Mouse (Mus musculus) stomach, embryonic 14.5 days (tissue): Measurements from ENCODE around the gene Tenm3. TPM values are rescaled to one million over a fixed set of nuclear protein-coding genes. Genes with fewer than 3 reads are reported as not detected.
A peak's percentile ranks its signal among the peaks of the same experiment; 100 is the strongest.

Experiments used
- ATAC-seq: fragments of 200-750 bp; cut with Nextera tagmentation; 2 replicates; pipeline ENCODE4 v1.8.0; 2017; ENCODE audit warnings: low read depth, moderate TSS enrichment; ENCODE audit not compliant: insufficient number of reproducible peaks, insufficient read depth, low FRiP score
- H3K27ac ChIP-seq: fragments of 300-500 bp; sonication (generic); 2 replicates; pipeline ENCODE4 v1.5.1; 2014; ENCODE audit warnings: mild to moderate bottlenecking, low read length, moderate library complexity, mixed read lengths
- H3K27me3 ChIP-seq: fragments of 300-500 bp; sonication (generic); 2 replicates; pipeline ENCODE4 v1.6.1; 2014; ENCODE audit warnings: low read length, control low read depth, mixed read lengths; ENCODE audit not compliant: control insufficient read depth, insufficient read depth
- H3K36me3 ChIP-seq: fragments of 300-500 bp; sonication (generic); 2 replicates; pipeline ENCODE4 v1.6.1; 2014; ENCODE audit warnings: mild to moderate bottlenecking, control low read depth, low read length, moderate library complexity, mixed read lengths; ENCODE audit not compliant: control insufficient read depth, insufficient read depth
- H3K4me1 ChIP-seq: fragments of 300-500 bp; sonication (generic); 2 replicates; pipeline ENCODE4 v1.6.1; 2014; ENCODE audit warnings: low read length, control low read depth, mixed read lengths; ENCODE audit not compliant: control insufficient read depth, insufficient read depth
- H3K4me2 ChIP-seq: fragments of 300-500 bp; sonication (generic); replicated peaks from 2 replicates; pipeline ENCODE4 v1.6.1; 2014; ENCODE audit warnings: low read depth, low read length, control low read depth
- H3K4me3 ChIP-seq: fragments of 300-500 bp; sonication (generic); 2 replicates; pipeline ENCODE4 v1.5.1; 2014; ENCODE audit warnings: low read depth, low read length, control low read depth
- H3K9ac ChIP-seq: fragments of 300-500 bp; sonication (generic); replicated peaks from 2 replicates; pipeline ENCODE4 v1.6.1; 2014; ENCODE audit warnings: low read depth, mild to moderate bottlenecking, control low read depth, low read length, moderate library complexity, mixed read lengths
- H3K9me3 ChIP-seq: fragments of 300-500 bp; sonication (generic); 2 replicates; pipeline ENCODE4 v1.6.1; 2016; ENCODE audit warnings: low read depth, low read length, control low read depth; ENCODE audit not compliant: control insufficient read depth
- WGBS: fragments of 180-500 bp; shearing (Covaris S2); extraction: QIAGEN DNeasy Blood & Tissue Kit; methylation state at CpG from one replicate; pipeline ENCODE4 v1.1.7; 2014; 5-methylcytosine and 5-hydroxymethylcytosine counted together
- polyA plus RNA-seq: library from polyadenylated mRNA; unstranded; fragments of >200 nt; fragmentation: Nextera tagmentation; extraction: Ambion mirVana; gene quantifications from 2 replicates; pipeline ENCODE4 v1.2.1, GENCODE M21; 2014

Tenm3 gene
- polyA plus RNA-seq, 1 experiment from 2014 or later, result 29.8 TPM

DNA sequence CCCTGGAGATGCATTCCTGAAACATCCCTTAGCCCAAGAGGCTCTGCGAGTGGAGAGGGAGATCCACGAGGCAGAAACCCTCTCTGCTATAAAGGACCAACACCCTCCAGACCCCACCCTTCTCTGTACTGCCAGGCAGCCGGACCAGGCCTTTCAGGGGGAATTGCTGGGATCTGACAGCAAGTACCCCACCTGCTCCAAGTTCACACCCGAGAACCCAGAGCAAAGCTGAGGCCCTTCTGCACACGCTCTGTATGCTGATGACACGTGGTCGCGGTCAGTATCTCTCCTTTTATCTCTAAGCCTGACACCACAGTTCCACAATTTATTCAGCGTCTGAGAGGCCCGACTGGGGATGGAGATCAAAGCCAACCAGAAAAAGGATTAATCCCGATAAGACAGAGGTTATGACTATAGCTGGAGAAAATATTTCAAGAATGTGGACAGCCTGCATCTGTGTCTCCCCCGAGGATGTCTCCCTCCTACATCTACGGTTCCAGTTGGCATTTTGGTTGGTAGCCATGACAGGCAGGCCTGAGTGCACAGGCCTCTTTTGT is 95.2 kb downstream of the Tenm3 start:
- no peak overlapping the region for H3K4me3 ChIP-seq
- H3K4me1 ChIP-seq, result no peaks in the 10 kb centered on the region
- no peaks in the 10 kb centered on the region for H3K27me3 ChIP-seq
- H3K9me3 ChIP-seq, result no peaks in the 10 kb centered on the region
- no peak overlapping the region for H3K9ac ChIP-seq
- H3K27ac ChIP-seq, result no peak overlapping the region
- no peaks in the 10 kb centered on the region for H3K36me3 ChIP-seq
- 33% methylated on average over 13 of the region's 13 CpGs for WGBS
- no peak for ATAC-seq
- H3K4me2 ChIP-seq, result no peak overlapping the region

DNA sequence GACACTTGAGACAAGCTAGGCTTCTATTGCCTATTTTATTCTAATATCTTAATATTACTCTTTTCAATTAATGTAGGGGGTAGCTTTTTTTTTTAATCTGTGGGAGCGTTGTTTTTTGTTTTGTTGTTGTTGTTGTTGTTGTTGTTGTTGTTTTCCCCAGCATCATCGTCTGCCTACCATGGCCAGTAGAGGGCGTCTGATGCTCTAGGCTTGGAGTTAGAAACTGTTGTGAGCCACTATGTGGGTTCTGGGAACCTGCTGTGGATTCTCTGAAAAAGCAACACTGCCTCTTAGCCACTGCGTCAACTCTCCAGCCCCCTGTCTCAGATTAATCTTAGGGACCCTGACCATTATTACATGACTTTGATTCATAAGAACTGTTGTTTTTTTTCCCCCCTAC is 99.8 kb downstream of the Tenm3 start:
- WGBS, result 83% methylated on average over 4 of the region's 4 CpGs
- Histone ChIP-seq H3K4me3 (no peak overlapping the region), H3K4me2 (no peak overlapping the region), H3K4me1 (peaks cover 10% of the 10 kb centered on the region; the same call in 1 of the 2 replicates), H3K9me3 (no peaks in the 10 kb centered on the region), H3K36me3 (no peaks in the 10 kb centered on the region), H3K27ac (no peak overlapping the region), H3K9ac (no peak overlapping the region), H3K27me3 (no peaks in the 10 kb centered on the region)
- no peak for ATAC-seq

DNA sequence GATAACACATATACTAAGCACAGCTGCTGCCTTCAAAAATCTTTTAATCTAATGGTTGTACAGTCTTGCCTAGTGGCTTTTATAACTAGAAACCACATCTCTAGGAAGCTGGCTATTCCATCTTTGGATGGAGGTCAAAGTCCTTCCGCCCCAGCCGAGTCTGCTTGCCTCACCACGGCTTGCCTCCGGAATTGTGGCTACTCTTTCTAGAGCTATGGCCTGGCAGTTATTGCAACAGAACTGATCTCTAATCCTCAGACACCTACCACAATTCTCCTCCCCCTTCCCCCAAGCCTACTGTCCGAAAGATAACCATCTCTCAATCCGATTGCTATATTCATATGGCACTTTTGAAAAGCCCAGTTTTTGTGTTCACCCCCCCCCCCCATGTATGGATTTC is 101.0 kb downstream of the Tenm3 start:
- ATAC-seq, result no peak
- Histone ChIP-seq H3K9ac (no peak overlapping the region), H3K4me2 (no peak overlapping the region), H3K9me3 (no peaks in the 10 kb centered on the region), H3K36me3 (no peaks in the 10 kb centered on the region), H3K4me3 (no peak overlapping the region), H3K27me3 (no peaks in the 10 kb centered on the region), H3K4me1 (peaks cover 10% of the 10 kb centered on the region; the same call in 1 of the 2 replicates), H3K27ac (no peak overlapping the region)
- 93% methylated on average over 6 of the region's 6 CpGs for WGBS

DNA sequence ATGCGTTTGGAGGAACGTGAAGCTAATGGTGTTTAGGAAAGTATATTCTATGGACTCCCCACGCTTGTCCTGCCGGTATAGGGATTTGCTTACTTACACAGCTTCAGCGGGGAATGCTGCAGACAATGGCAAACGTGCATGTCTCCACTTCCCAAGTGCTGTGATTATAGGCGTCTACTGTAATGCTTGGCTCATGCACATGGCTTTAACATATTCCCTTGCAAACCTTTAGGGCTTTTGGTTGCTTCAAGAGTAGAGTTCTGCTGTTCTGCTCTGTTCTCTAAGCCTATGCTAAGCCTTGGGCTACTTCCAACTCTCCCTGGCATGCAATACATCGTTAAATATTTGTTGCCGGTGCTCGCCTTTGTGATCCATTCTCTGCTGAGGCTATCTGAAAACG is 102.8 kb downstream of the Tenm3 start:
- no peaks in the 10 kb centered on the region for H3K36me3 ChIP-seq
- H3K27me3 ChIP-seq, result no peaks in the 10 kb centered on the region
- H3K27ac ChIP-seq, result no peak overlapping the region
- H3K9me3 ChIP-seq, result no peaks in the 10 kb centered on the region
- H3K9ac ChIP-seq, result no peak overlapping the region
- no peak for ATAC-seq
- peak overlapping the region; percentile 32; the same call in 1 of the 2 replicates for H3K4me2 ChIP-seq
- H3K4me3 ChIP-seq, result no peak overlapping the region
- H3K4me1 ChIP-seq, result peaks cover 10% of the 10 kb centered on the region; the same call in 1 of the 2 replicates
- WGBS, result 40% methylated on average over 11 of the region's 11 CpGs

DNA sequence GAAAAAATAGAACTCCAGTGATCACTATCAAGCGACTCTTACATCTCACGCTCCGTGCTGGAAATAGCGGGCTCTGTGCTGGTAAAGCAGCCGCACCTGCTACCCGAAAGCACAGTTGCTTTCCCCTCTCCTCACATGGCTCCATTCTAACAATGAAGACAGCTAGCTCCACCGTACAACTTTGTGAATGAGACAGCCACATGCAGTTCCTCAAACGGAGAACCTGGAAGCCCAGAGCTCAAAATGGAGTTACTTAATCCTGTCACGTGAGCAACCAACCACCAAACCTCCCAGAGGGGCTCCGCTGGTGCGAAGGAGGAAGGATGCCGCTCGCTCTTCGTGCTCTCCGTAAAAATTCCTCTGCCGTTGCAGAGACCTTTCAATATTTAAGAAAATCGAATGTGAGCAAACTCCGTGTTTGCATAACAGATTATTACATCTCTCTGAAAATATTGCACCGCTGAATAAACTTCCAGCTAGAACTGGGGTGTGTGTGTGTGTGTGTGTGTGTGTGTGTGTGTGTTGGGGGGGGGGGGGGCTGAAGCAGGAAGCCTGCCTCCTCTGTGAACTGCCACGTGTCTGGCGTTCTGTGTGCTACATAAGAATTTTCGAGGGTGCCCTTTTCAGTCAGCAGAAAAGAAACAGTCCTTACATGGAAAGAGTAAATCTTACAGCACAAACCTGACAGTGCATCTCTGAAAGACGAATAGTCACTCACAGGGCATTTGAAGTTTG is 103.4 kb downstream of the Tenm3 start:
- H3K27ac ChIP-seq, result no peak overlapping the region; the same call in 1 of the 2 replicates
- H3K4me2 ChIP-seq, result peak overlapping the region; percentile 32
- H3K4me1 ChIP-seq, result peaks cover 10% of the 10 kb centered on the region; the same call in 1 of the 2 replicates
- H3K36me3 ChIP-seq, result no peaks in the 10 kb centered on the region
- WGBS, result 49% methylated on average over 23 of the region's 23 CpGs
- no peaks in the 10 kb centered on the region for H3K27me3 ChIP-seq
- ATAC-seq, result no peak
- no peak overlapping the region for H3K9ac ChIP-seq
- H3K9me3 ChIP-seq, result no peaks in the 10 kb centered on the region
- H3K4me3 ChIP-seq, result no peak overlapping the region

DNA sequence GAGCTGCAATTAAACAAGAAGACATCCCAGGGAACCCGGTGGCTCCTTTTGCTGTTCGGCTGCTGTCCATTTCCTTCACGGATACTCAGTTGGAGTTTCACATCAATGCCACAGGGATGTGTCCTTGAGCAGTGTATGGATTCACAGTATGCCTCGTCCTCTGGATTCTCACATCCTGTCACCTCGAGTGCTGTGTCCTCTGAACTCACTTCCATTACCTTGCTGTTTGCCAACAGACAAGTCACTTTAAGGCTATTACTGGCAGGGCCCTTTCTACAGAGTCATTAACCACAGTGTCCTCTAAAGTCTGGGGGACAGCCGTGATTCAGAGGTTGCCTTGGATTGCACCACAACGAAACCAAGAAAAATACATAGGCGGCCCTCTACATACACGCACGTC is 110.0 kb downstream of the Tenm3 start:
- H3K27me3 ChIP-seq, result no peaks in the 10 kb centered on the region
- no peak overlapping the region for H3K27ac ChIP-seq
- no peak overlapping the region for H3K4me2 ChIP-seq
- no peak overlapping the region for H3K4me3 ChIP-seq
- no peaks in the 10 kb centered on the region for H3K4me1 ChIP-seq
- WGBS, result 77% methylated on average over 10 of the region's 10 CpGs
- H3K9ac ChIP-seq, result no peak overlapping the region
- ATAC-seq, result no peak
- no peaks in the 10 kb centered on the region for H3K36me3 ChIP-seq
- H3K9me3 ChIP-seq, result no peaks in the 10 kb centered on the region

DNA sequence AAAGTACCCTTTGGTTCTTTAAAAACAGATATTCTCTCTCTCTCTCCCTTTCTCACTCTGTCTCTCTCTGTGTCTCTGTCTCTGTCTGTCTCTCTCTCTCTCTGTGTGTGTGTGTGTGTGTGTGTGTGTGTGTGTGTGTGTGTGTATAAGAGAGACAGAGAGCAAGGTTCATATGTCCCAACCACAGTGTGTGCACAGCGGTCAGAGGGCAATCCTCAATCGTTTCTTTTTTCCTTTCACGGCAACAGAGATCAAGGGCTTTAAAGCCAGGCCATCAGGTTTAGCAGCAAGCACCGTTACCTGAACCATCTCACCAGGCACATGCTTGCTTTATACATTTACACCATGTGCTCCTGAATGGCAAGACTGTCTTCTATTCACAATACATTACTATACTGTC is 110.7 kb downstream of the Tenm3 start:
- Histone ChIP-seq H3K27me3 (no peaks in the 10 kb centered on the region), H3K36me3 (no peaks in the 10 kb centered on the region), H3K4me2 (no peak overlapping the region), H3K4me3 (no peak overlapping the region), H3K9me3 (no peaks in the 10 kb centered on the region), H3K9ac (no peak overlapping the region), H3K4me1 (no peaks in the 10 kb centered on the region), H3K27ac (no peak overlapping the region)
- no peak for ATAC-seq
- 63% methylated on average over 4 of the region's 4 CpGs for WGBS

DNA sequence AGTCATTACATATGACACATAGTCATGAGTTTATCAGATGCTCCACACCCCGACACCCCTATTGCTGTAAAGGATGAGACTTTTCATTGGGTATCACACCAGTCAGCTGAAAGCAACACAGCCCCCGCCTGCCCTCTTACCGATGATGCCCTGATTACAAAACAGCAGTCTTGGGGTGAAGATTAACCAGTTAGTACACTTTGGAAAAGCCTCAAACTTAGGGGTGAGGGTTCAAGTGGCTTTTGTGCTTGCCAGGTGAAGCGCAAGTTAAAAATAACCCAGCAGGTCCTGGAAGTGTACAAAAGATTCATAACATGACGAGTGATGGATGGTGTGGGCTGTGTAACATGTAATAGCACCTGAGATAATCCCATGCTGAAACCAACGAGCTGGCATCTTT is 113.0 kb downstream of the Tenm3 start:
- Histone ChIP-seq H3K4me3 (no peak overlapping the region), H3K4me2 (no peak overlapping the region), H3K36me3 (no peaks in the 10 kb centered on the region), H3K9me3 (no peaks in the 10 kb centered on the region), H3K27ac (no peak overlapping the region), H3K27me3 (no peaks in the 10 kb centered on the region), H3K9ac (no peak overlapping the region), H3K4me1 (no peaks in the 10 kb centered on the region)
- WGBS, result 67% methylated on average over 6 of the region's 6 CpGs
- no peak for ATAC-seq
